Mouse (Mus musculus): ENCODE measurements at regions not wholly inside any gene's neighbourhood (a gene's known extent, or its start where the extent isn't known, plus 50 kb on each side); places are given as distances from the start of the nearest gene placed in this dataset.

DNA sequence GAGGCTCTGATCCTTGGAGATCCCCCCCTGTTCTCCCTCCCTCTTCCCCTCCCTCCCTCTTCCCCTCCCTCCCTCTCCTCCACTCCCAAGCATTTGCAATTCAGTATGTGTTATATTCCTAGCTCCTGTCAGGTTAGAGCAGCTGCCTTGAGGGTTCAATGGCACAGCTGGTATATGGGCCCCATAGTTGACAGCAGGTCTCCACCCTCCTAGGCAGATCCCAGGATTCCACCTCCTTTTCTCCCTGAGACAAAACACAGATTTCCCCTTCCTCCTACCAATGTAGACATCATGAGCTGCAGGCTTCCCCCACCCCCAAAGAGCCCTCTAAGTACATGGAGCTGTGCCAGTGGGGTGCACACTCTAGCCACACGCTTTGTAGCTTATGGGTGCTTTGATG, 137.8 kb downstream of the Unc5cl start:
- no peaks in the 10 kb centered on the region for H3K36me3 ChIP-seq (ENCODE audit: insufficient read depth, low read length)
- no peak overlapping the region for H3K4me3 ChIP-seq (replicated peaks; ENCODE audit: low read length)
- H3K4me1 ChIP-seq (replicated peaks; ENCODE audit: low read depth, low read length), result no peaks in the 10 kb centered on the region
- H3K27me3 ChIP-seq (ENCODE audit: insufficient read depth, low read length), result no peaks in the 10 kb centered on the region
- no peaks in the 10 kb centered on the region for H3K9me3 ChIP-seq (ENCODE audit: low read length)
- TF ChIP-seq NANOG (IDR thresholded peaks at IDR 0.05; ENCODE audit: borderline replicate concordance, low read length), result no peak
- no peak for TF ChIP-seq POU5F1 (IDR thresholded peaks at IDR 0.05; ENCODE audit: borderline replicate concordance, low read length)
- no peak for TF ChIP-seq CTCF (conservative IDR thresholded peaks at IDR 0.05; ENCODE audit: low read length)

DNA sequence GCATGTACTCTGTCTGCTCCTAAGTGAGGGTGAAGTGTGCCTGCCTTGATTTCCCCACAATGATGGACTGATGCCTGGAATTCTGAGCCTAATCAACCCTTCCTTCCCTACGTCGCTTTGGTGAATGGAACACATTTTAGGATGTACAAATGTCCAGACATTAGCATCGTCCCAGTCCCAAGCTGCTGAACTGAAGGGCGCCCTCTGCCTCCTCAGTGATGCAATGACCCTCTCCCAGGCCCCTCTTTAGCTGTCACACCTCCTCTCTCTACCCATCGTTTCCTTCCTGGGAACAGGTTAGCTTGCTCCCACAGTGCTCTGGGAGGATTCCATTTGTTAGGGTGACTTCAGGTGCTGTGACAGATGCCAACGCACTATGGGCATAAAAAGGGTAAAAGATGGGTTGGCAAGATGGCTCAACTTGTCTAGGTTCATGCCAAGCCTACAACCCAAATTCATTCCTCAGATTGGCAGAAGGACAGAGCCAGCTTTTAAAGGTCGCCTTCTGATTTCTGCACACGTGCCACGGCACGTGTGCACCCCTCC, 140.8 kb downstream of the Unc5cl start:
- Histone ChIP-seq H3K4me1 (replicated peaks; ENCODE audit: low read depth, low read length) (peaks cover 5% of the 10 kb centered on the region), H3K9me3 (ENCODE audit: low read length) (no peaks in the 10 kb centered on the region)

DNA sequence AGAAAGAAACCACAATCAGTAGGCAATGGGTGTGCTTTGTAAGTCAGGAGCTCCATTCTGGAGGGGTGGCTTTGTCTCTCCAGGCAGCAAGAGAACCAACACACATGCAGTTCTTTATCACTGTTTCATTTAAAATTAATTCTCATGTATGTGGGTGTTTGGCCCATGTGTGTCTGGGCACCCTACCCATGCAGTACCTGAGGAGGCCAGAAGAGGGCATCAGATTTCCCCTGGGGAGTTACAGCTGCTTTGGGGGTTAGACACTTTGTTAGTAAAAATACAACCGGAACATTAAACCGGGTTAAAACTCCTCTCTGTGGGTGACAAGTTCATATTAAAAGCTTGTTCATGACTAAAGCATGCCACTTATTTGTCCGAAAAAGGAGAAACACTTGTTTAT, 141.7 kb downstream of the Unc5cl start:
- Histone ChIP-seq H3K36me3 (ENCODE audit: insufficient read depth, low read length) (no peaks in the 10 kb centered on the region), H3K27me3 (ENCODE audit: insufficient read depth, low read length) (peaks cover 5% of the 10 kb centered on the region), H3K9me3 (ENCODE audit: low read length) (no peaks in the 10 kb centered on the region), H3K4me3 (replicated peaks; ENCODE audit: low read length) (no peak overlapping the region), H3K4me1 (replicated peaks; ENCODE audit: low read depth, low read length) (peaks cover 5% of the 10 kb centered on the region)
- TF ChIP-seq CTCF (conservative IDR thresholded peaks at IDR 0.05; ENCODE audit: low read length) (peak; percentile 93), NANOG (IDR thresholded peaks at IDR 0.05; ENCODE audit: borderline replicate concordance, low read length) (no peak), POU5F1 (IDR thresholded peaks at IDR 0.05; ENCODE audit: borderline replicate concordance, low read length) (no peak)

More for the DNA sequence above, 140.8 kb downstream of the Unc5cl start:
- H3K27me3 ChIP-seq (ENCODE audit: insufficient read depth, low read length), result no peaks in the 10 kb centered on the region
- H3K4me3 ChIP-seq (replicated peaks; ENCODE audit: low read length), result no peak overlapping the region
- no peaks in the 10 kb centered on the region for H3K36me3 ChIP-seq (ENCODE audit: insufficient read depth, low read length)
- TF ChIP-seq CTCF (conservative IDR thresholded peaks at IDR 0.05; ENCODE audit: low read length) (peak; percentile 37; the same call in 1 of the 2 replicates), POU5F1 (IDR thresholded peaks at IDR 0.05; ENCODE audit: borderline replicate concordance, low read length) (no peak)

DNA sequence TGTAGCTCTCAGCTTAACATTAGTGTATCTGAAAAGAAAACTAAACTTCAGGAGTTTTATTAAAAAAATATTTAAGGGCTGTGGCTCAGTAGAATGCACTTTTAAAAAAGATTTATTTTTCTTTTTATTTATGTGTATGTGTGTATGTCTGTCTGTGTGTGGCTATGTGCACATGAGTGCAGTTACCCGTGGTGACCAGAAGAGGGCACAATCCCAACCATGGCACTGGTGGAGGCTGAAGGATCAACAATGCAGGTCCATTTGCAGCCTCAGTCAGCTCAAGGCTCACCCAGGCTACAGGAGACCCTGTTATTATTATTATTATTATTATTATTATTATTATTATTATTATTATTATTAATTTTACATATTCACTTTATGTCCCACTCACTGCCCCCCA, 142.6 kb downstream of the Unc5cl start:
- Histone ChIP-seq H3K27me3 (ENCODE audit: insufficient read depth, low read length) (peaks cover 5% of the 10 kb centered on the region), H3K36me3 (ENCODE audit: insufficient read depth, low read length) (no peaks in the 10 kb centered on the region), H3K9me3 (ENCODE audit: low read length) (no peaks in the 10 kb centered on the region), H3K4me3 (replicated peaks; ENCODE audit: low read length) (no peak overlapping the region), H3K4me1 (replicated peaks; ENCODE audit: low read depth, low read length) (peaks cover 7% of the 10 kb centered on the region)
- TF ChIP-seq NANOG (IDR thresholded peaks at IDR 0.05; ENCODE audit: borderline replicate concordance, low read length), result no peak
- TF ChIP-seq CTCF (conservative IDR thresholded peaks at IDR 0.05; ENCODE audit: low read length), result peak; percentile 74
- no peak for TF ChIP-seq POU5F1 (IDR thresholded peaks at IDR 0.05; ENCODE audit: borderline replicate concordance, low read length)

DNA sequence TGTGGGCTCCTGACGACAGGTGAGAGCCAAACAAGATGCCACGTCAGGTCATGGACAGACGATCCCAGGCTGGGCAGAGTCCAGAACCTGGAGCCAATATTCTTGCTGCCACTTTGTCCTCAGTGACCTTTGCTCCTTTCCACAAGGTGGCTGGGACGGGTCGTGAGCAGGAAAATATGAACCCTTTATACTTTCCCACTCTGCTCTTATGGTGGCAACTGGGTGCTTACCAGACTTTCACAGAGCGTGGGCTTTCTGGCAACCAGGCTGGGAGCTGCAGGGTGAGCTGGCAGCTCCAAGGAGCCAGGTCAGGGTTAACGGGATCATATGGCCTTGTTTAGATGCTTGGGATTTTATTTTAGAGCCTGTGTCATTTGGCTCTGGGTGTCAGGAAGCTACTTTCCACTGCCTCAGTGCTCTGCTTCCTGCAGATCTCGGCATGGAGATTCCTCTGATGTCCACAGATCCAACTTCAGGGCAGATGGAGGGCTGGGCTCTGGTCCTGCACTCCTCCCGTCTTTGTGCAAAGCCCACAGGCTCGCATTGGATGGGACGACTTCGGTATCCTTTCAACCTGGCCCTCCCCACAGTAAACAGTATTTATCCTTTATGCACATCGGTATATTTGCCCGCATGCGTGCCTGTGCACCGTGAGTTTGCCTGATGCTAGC, 143.9 kb downstream of the Unc5cl start:
- H3K4me3 ChIP-seq (replicated peaks; ENCODE audit: low read length), result no peak overlapping the region
- H3K36me3 ChIP-seq (ENCODE audit: insufficient read depth, low read length), result no peaks in the 10 kb centered on the region
- TF ChIP-seq POU5F1 (IDR thresholded peaks at IDR 0.05; ENCODE audit: borderline replicate concordance, low read length) (no peak), NANOG (IDR thresholded peaks at IDR 0.05; ENCODE audit: borderline replicate concordance, low read length) (no peak), CTCF (conservative IDR thresholded peaks at IDR 0.05; ENCODE audit: low read length) (no peak)
- H3K27me3 ChIP-seq (ENCODE audit: insufficient read depth, low read length), result peaks cover 11% of the 10 kb centered on the region
- H3K4me1 ChIP-seq (replicated peaks; ENCODE audit: low read depth, low read length), result peaks cover 15% of the 10 kb centered on the region
- H3K9me3 ChIP-seq (ENCODE audit: low read length), result no peaks in the 10 kb centered on the region

DNA sequence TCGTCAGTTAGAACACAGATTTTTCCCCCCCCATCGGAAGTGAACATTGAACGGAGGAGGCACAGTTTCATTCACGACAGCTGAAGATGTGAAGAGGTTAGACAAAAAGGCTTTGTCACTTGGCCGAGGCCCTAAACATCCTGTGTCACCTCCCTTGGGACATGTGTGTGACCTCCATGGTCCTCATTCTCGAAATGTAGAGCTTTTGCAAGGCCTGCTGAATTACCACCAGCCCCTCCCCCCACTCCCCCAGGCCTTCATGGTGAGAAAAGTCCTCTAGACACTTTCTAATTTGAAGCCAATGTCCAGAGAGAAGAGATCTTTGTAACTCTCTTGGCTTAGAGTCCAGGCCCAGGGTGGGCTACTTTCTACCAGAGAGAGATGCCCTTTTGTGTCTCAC, 145.5 kb downstream of the Unc5cl start:
- Histone ChIP-seq H3K4me3 (replicated peaks; ENCODE audit: low read length) (no peak overlapping the region), H3K27me3 (ENCODE audit: insufficient read depth, low read length) (peaks cover 14% of the 10 kb centered on the region), H3K9me3 (ENCODE audit: low read length) (no peaks in the 10 kb centered on the region), H3K4me1 (replicated peaks; ENCODE audit: low read depth, low read length) (peaks cover 17% of the 10 kb centered on the region), H3K36me3 (ENCODE audit: insufficient read depth, low read length) (no peaks in the 10 kb centered on the region)
- TF ChIP-seq NANOG (IDR thresholded peaks at IDR 0.05; ENCODE audit: borderline replicate concordance, low read length) (no peak), CTCF (conservative IDR thresholded peaks at IDR 0.05; ENCODE audit: low read length) (no peak)

DNA sequence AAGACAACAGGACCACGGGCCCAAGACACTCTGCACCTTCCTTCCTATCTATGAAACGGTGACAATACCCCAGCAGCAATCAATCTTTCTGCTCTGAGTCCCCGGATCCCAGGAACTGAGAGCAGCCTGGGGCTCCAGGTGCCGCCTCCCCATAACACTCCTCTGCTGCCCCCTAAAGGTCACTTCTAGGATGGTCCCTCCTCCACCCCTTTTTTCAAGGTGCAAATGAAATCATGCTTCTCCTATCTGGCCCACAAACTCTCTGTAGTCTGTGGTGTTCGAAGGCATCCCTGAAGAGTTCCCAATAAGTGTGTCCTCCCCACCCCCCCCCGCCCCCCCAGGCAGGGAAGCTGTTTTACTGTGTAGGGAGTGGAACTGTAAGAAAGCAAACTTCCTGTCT, 147.9 kb downstream of the Unc5cl start:
- peak; percentile 47 for TF ChIP-seq CTCF (conservative IDR thresholded peaks at IDR 0.05; ENCODE audit: low read length)
- TF ChIP-seq POU5F1 (IDR thresholded peaks at IDR 0.05; ENCODE audit: borderline replicate concordance, low read length), result no peak
- no peaks in the 10 kb centered on the region for H3K9me3 ChIP-seq (ENCODE audit: low read length)
- peaks cover 23% of the 10 kb centered on the region for H3K4me1 ChIP-seq (replicated peaks; ENCODE audit: low read depth, low read length)
- no peak overlapping the region for H3K4me3 ChIP-seq (replicated peaks; ENCODE audit: low read length)
- H3K27me3 ChIP-seq (ENCODE audit: insufficient read depth, low read length), result peaks cover 25% of the 10 kb centered on the region
- no peaks in the 10 kb centered on the region for H3K36me3 ChIP-seq (ENCODE audit: insufficient read depth, low read length)

DNA sequence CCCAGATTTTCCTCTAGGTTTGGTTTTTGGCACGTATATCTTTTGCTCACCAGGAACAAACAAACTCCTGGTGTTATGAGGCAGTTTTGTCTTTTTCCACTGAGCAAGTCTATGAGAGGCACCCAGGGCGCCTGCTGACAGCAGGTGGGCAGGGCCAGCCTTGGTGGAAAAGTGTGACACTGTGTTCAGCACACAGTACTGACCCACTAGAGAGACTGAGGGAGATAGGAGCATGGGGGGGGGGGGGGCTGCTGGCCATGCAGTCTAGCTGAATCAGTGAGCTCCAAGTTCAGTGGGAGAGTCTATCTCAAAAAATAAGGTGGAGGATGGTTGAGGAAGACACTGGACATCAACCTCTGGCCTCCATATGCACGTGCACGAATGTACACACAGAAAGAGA, 152.1 kb downstream of the Unc5cl start:
- Histone ChIP-seq H3K4me1 (replicated peaks; ENCODE audit: low read depth, low read length) (peaks cover 46% of the 10 kb centered on the region), H3K36me3 (ENCODE audit: insufficient read depth, low read length) (no peaks in the 10 kb centered on the region), H3K27me3 (ENCODE audit: insufficient read depth, low read length) (peaks cover 34% of the 10 kb centered on the region), H3K4me3 (replicated peaks; ENCODE audit: low read length) (no peak overlapping the region), H3K9me3 (ENCODE audit: low read length) (no peaks in the 10 kb centered on the region)
- TF ChIP-seq POU5F1 (IDR thresholded peaks at IDR 0.05; ENCODE audit: borderline replicate concordance, low read length) (no peak), CTCF (conservative IDR thresholded peaks at IDR 0.05; ENCODE audit: low read length) (no peak), NANOG (IDR thresholded peaks at IDR 0.05; ENCODE audit: borderline replicate concordance, low read length) (no peak)

DNA sequence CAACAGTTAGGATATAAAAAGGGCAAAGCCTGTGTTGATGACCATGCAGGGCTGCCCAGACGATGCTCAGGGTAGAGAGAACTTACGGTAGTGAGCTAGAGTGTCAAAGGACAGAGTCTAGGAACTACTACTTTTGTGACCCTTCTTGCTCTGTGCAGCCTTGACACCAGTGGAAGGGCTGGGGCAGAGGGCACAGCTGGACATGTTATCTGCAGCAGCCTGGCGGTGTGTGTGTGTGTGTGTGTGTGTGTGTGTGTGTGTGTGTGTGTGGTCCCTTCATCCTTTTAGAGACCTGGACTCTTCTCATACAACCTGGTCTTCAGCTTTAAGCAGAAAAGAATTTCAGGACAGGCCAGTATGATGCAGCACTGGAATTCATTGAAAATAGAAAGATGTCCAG, 153.6 kb downstream of the Unc5cl start:
- Histone ChIP-seq H3K27me3 (ENCODE audit: insufficient read depth, low read length) (peaks cover 31% of the 10 kb centered on the region), H3K4me3 (replicated peaks; ENCODE audit: low read length) (no peak overlapping the region), H3K9me3 (ENCODE audit: low read length) (no peaks in the 10 kb centered on the region), H3K36me3 (ENCODE audit: insufficient read depth, low read length) (no peaks in the 10 kb centered on the region), H3K4me1 (replicated peaks; ENCODE audit: low read depth, low read length) (peaks cover 48% of the 10 kb centered on the region)
- TF ChIP-seq NANOG (IDR thresholded peaks at IDR 0.05; ENCODE audit: borderline replicate concordance, low read length) (no peak), POU5F1 (IDR thresholded peaks at IDR 0.05; ENCODE audit: borderline replicate concordance, low read length) (no peak)
